Mouse (Mus musculus) olfactory bulb, adult 2 months (tissue): ENCODE results near the gene Rnf187.

ENCODE experiments used
- CTCF ChIP-seq: fragments of 200-500 bp; IDR thresholded peaks from 2 replicates; pipeline ENCODE4 v1.5.1; 2012; ENCODE audit warnings: low read depth, mild to moderate bottlenecking, low read length, moderate library complexity; ENCODE audit not compliant: insufficient read depth
- POLR2A ChIP-seq: fragments of 200-500 bp; IDR thresholded peaks from 2 replicates; pipeline ENCODE4 v1.6.1; 2012; ENCODE audit warnings: mild to moderate bottlenecking, low read depth, low read length, moderate library complexity; ENCODE audit not compliant: insufficient read depth

DNA sequence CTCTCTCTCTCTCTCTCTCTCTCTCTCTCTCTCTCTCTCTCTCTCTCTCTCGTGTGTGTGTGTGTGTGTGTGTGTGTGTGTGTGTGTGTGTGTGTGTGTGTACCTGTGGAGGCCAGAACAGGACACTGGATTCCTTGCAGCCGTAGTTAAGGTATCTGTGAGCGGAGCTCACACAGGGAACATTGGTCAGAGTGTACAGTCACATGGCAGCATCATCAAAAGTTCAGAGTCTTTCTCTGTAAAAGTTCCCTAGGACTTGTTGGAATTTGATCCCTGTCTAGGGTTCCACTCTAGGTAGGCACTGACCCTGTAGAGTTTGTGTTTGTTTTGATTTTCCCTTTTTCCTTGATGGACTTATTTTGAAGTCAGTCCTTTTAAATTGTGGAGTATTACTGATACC, 12.1 kb downstream of the Rnf187 start:
- TF ChIP-seq CTCF (no peak), POLR2A (no peak)
